Mouse (Mus musculus) erythroblast, embryonic 14.5 days (primary cell): ENCODE results near the gene Arhgef39.

ENCODE experiments used
- GATA1 ChIP-seq: IDR thresholded peaks from 2 replicates; pipeline ENCODE4 v1.6.1; 2012; ENCODE audit warnings: low read length, inconsistent platforms, mixed read lengths
- TAL1 ChIP-seq: IDR thresholded peaks from 3 replicates; pipeline ENCODE4 v1.6.1; 2012; ENCODE audit warnings: low read length, inconsistent platforms, mixed read lengths

DNA sequence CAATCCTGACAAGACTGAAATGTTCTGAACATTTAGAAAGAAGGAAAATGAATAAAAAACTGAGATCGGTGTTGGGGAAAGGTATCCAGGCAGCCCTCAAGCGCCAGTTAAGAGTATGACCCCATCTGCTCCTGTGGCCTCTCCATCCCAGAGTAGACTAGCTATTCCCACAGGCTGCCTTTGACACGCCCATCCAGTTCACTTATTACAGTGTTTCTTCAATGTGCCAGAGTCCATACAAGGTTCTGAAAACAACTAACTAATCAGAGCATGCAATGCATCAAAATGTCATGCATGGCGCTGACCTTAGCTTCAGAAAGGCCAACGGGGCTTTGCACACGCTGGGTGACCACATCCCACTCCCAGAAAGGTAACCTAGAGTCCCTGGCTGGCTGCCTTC lies 4.0 kb upstream of the Arhgef39 start:
- TF ChIP-seq TAL1 (no peak), GATA1 (no peak)
